Mouse (Mus musculus): ENCODE results near the gene Dppa2.

- TF ChIP-seq CHD2 (IDR thresholded peaks at IDR 0.05; ENCODE audit: low read depth, low read length) (no peak), MAFK (IDR thresholded peaks at IDR 0.05; ENCODE audit: insufficient read depth, low read depth, low read length) (no peak)
Measured at GRCm38 (mm10) chr16:48360887-48361286, 57.2 kb downstream of the Dppa2 start.

All from ES-E14 (cell line).